Mouse (Mus musculus) forelimb bud, embryonic 11.5 days (tissue): ENCODE measurements around the gene Hif3a.
"Not testable (repeated sequence)": the region's sequence is repeated elsewhere in the genome, so short reads cannot be mapped to it uniquely, and the experiment has no call there.

Source experiments
- DNase-seq: peaks from one replicate; pipeline ENCODE4 v3.0.0-alpha.2; 2012; ENCODE audit warnings: low read depth, low spot score

Hif3a gene

DNA sequence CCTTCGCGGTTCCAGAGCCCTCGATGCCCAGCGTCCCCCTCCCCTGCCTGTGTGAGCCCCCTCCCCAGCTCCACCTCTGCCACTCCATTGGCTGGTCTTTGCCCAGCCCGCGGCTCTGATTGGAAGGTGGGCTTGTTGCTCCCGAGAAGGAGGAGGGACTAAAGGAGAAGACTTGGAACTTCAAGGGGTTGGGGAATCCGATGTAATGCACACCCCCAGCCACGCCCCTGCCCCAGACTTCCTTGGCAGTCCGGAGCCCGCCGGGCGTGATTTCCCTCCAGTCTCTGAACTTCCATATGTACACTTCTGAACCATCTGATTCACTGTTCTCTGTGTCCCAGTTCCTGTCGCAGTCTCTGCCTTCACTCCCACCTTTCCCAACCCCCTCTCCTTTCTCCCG is at the start of gene Hif3a:
TSS of gene Hif3a (minus strand) at position 39 of the 400 bp plus-strand sequence.
- peak; percentile 91 for DNase-seq

DNA sequence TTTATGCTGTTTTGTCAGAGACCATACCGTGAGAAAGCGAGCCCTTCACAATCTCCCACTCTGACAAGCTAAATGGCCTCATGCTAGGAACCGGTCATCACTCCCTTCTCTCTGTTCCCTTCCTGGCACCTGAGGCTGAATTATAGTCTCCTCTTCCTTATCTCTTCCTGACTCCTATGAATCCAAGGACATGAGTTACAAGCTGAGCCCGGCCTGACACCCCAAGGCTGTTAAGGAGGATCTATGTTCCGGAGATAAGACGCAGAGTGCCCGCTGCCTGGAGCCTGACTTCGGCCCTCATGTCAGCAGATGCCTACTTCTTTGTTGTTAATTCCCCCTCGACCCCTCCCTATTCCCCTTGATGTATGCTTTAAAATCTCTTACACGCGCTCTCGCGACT is 39.4 kb upstream of the Hif3a start:
- DNase-seq, result not testable (repeated sequence)

DNA sequence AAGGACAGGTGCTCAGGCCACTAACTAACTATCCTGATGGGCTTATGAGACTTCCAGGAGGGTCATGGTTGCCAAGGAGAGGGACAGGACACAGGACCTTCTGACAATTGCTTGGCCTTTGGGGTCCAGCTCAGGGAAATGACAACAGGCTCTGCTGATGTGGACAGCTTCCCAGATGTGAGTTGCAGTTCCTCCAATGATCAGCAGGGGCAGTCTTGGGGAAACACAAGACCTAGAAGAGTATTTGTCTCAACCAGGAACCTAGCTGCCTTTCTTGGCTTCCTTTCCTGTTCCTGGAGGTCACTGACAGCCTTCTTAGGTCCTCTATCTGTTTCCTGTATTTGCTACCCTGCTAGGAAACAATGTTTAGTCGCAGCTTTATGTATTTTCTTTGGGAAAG is 29.1 kb upstream of the Hif3a start:
- DNase-seq, result no peak

DNA sequence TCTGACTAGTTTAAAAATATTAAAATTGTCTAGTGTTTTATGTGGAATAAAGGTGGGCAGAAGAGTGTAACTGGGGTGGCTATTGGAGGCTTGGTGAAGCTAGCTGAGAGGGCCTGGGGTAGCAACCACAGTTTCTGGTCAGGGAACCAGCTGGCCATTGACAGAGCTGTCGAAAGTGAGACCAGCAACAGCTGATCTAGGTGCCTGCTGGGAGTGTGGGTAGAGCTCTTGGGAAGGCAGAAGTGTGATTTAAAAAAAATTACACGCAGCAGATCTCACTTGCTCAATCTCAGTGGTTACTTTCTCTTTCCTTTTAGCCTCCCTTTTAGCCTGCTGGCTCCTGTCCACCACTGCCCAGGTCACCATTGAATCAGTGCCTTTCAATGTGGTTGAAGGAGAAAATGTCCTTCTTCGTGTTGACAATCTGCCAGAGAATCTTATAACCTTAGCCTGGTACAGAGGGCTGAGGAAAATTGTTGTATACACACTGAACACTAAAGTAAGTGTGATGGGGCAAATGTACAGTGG is 27.9 kb upstream of the Hif3a start:
- DNase-seq, result no peak

DNA sequence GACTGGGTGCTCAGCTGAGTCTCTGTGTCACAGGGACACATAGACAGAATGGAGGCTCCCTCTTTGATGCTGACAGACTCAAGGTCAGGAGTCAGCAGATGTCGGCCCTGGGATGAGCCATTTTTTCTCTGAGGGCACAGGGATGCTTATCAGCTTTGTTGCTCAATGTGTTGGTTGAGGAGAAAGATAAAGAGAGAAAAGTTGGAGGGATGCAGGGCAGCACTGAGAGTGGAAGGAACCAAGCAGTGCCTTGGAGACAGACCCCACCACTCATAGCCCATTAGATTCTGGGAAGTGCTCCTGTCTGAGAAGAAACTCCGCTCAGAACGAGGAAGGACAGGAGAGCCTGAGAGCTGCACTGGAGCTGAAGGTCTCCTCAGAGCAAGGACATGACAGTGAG is 25.5 kb upstream of the Hif3a start:
- no peak for DNase-seq

DNA sequence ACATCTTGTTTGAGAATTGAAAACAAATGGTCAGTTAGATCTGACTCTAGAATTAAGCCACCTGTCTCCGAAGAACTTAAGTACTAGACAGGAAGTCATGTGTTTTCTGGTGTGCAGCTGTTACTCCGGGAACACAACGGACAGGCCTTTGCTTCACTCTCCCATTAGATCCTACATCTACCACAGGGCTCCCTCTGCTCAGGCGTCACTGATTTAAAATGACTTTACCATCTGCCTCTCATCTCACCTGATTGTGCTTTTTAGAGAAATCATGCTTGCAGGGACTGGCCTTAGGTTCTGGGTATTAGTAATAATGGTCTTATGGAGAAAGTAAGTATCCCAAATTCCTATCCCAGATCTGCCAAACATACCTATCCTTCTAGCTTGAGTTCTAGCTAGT is 20.5 kb upstream of the Hif3a start:
- no peak for DNase-seq

DNA sequence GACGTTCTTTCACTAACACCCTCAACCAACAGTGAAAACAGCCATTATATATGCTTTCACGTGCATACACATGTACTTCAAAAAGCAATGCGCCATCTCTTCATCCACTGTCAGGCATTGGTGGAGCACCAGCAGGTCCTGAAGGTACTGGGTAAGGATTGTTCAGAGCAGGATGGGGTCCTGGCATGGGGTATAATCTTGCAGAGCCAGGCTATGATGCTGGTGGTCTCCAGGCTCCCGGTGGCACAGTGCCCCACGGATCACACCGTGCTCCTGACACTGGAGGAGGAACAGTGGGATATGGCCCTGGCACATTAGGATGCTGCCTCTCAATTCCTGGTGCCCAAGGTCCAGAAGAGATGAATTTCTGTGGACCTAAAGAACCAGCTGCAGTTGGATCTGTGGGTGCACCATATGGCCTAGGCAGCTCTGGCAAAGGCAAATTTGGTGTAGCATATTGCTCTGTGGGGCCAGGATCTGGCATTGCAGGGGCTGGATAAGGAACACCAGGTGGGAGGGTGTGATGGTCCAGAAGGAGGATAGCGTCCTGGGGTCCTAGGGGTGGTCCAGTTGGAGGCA is 15.9 kb upstream of the Hif3a start:
- DNase-seq, result no peak

DNA sequence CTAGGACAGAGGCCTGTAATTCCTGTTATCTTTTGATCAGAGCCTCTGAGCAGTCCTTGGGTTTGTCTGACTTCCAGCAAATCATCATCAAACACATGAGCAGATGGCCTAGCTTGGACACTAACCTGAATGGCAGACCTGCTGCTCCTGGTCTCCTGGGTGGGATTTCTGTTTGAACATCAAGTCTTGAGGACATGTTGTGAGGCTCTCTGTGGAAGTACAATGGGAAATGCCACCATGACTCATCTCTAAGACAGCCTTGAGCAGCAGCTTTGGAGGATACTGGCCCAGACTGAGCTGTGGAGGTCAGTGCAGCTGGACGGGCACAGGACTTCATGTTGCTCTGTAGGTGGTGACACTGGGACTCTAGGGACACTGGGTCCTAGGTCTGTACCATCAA is 14.3 kb upstream of the Hif3a start:
- DNase-seq, result no peak

DNA sequence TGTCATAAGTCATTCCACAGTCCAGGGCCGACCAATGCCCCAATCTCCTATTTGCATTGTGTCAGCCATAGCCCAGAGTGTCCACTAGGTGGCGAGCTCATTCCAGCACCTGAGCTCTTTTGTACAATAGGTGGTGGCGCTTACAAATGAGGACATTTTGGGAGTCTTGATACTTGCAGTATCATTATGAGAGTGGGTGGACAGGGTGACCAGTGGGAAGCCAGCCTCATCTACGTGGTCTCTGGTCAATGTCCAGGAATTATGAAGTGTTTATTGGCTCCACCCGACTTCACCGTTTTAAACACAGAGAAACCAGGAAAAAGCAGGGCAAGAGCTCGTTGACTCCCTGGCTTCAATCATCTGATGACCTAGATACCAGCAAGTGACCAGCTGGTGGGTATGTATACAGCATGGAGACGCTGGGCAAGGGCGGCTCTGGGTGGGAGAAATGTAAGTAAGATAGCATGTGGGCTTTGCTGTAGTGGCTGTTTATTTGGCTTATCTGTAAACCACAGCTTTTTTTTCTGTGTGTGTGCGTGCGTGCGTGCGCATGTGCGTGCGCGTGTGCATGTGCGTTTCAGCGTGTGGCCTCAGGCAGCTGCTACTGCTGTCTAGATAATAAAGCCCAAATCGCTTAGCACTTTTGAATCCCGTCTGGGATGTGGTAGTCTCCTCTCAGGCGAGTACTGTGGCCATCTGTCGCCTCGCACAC is 11.8 kb upstream of the Hif3a start, which contains the start of gene Psg16:
TSS of gene Psg16 (plus strand) at position 137 of the 712 bp plus-strand sequence.
- peak; percentile 67 for DNase-seq

DNA sequence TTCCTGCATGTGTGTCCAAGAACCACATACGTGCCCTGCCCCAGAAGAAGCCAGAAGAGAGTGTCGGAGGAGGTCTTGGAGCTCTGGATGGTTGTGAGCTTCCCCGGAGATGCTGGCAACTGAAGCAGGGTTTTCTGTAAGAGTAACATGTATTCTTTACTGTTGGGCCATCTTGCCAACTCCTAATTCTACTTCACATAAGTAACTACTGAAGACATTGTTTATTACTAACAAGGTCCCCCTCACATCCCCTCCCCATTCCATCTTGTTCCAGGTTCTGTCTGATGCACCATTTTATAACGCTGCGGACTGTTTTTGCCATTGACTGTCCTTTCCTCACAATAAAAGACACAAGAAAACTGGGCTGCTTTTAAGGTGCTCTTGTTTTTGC is 11.3 kb upstream of the Hif3a start:
- no peak for DNase-seq

DNA sequence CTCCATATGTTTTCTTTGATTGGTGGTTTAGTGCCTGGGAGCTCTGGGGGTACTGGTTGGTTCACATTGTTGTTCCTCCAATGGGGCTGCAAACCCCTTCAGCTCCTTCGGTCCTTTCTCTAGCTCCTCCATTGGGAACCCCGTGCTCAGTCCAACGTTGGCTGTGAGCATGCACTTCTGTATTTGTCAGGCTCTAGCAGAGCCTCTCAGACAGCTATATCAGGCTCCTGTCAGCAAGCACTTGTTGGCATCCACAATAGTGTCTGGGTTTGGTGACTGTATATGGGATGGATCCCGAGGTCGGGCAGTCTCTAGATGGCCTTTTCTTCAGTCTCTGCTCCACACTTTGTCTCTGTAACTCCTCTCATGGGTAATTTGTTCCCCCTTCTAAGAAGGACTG is 5.4 kb upstream of the Hif3a start:
- not testable (repeated sequence) for DNase-seq

DNA sequence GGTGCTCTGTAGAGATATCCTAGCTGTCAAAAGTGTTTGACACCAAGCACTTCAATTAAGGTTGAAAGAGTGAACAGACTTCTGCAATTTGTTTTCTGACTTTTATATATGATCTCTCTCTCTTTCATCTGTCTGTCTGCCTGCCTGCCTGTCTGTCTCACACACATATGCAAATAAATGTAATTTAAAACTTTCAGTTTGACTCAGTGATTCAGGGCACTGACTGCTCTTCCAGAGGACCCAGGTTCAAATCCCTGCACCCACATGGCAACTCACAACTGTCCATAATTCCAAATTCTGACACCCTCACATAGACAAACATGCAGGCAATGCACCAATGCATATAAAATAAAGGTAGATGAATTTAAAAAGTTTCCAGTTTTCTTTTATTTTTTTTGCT is 4.8 kb upstream of the Hif3a start:
- no peak for DNase-seq

DNA sequence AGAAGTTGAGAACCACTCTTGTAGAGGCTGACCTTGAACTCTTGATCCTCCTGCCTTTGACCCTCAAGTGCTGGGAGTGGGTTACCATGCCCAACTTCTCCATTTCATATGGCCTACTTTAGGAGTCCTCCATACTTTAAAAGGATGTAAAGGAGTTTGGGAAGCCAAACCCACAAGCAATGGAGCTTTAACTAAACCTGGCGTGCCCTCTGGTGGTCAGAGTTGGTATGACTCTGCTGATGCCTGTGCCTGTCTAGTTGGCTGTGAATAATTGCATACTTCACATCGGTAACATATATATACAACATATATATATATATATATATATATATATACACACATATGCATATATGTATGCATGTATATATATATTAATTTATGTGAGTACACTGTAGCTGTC is 4.2 kb upstream of the Hif3a start:
- peak; percentile 80 for DNase-seq

DNA sequence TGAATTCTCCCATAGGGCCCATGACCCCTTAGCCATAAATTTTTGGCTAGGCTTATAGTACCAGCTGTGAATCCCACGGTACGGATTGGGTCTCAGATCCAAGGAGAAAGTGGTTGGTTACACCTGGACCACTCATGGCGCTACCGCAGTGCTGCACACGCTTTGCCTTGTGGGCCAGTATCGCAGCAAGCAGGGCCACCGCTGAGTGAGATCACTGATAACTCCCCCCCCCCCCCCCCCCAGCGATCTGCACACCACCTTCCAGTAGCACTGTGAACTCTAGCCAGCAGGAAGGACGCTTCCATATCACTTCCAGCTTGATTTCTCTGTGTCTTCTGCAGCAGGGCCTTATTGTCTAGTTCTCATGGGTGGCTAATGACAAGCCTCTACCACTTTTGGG is 3.4 kb upstream of the Hif3a start:
- no peak for DNase-seq

DNA sequence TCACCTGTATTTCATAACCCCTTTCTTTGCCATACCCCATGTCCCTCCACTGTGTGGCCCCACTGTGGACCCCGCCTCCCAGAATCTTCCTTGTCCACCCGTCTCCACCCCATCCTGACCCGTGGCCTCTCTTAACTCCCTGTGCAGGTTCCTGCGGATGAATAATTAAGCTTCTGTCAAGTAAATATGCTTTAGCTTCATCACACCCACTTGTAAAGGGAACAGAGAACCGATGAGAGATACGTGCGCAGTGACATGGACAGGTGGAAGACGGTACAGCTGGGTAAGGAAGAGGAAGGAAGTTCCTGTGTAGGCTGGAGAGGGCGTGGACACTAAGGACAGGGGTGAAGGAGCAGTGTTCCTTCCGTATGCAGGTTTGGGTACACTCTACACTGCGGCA is 618 bp upstream of the Hif3a start:
- no peak for DNase-seq

DNA sequence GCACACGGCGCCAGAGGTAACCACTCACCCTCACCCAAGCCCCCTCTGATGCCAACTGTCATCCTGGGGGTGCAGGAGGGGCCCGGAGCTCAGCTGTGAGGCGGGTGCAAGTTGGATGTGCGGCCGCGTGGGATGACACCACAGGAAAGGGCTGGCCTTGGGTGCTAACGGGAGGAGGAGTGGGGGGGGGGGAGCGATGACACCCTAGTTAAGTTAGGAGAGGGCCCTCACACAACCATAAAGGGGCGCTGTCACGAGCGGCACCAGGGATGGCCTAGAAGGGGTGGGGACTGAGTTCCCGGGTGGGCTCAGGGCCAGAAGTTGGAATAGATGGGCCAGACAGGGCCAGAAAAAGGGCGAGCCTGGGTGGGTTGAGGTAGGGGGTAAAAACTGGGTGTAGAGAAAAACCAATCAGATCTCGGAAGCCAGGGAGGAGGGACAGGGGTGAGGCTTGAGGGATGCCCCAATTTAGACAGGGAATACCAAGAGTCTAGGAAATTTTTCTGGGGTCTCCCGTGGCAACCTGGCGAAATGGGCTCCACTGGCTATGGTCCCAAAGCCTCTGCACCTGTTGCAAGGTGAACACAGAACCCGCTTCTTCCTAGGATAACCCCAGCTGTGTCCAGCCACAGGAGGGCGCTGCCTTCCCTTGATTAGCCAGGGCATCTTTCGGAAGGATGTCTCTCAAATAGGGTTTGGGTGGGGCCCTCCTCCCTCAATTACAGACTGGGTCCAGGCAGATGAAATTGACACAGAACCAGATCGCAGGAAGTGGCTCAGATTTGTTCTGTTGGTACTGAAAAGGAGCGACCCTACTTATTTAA is 1.2 kb downstream of the Hif3a start:
- DNase-seq, result no peak

DNA sequence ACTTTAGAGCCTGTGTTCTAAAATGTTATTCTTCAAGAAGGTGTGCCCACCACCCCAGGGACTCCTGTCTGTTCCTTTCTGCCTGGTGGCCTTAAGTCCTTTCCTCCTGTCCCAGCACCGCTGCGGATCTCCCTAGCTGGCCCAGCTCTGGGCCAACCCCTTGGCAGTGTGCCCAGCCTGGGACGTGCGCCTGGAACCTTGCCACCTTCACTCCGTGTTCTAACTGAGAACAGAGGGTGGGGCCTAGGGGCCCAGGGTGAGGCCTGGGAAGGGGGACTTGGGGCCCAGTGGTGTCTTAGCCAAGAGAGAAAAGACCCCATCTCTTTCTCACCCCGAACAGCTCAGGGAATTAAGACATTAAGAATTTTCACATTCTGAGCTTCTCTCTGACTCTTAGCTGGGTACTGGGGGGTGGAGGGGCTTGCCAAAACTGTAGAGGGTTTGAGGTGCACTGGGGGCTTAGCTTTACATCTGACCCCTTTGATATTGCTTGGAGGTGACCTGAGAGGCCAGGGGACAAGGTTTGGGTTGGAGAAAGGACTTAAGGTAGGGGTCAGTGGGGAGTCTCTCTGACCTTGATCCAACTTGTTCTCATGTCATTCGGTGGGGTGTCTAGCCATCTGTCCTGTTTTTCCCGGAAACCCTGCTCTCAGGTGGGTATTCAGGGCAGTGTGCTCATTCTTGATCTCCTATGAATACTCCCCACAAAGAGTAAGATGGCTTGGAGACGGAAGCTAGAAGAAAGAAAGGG is 2.0 kb downstream of the Hif3a start:
- DNase-seq, result no peak

DNA sequence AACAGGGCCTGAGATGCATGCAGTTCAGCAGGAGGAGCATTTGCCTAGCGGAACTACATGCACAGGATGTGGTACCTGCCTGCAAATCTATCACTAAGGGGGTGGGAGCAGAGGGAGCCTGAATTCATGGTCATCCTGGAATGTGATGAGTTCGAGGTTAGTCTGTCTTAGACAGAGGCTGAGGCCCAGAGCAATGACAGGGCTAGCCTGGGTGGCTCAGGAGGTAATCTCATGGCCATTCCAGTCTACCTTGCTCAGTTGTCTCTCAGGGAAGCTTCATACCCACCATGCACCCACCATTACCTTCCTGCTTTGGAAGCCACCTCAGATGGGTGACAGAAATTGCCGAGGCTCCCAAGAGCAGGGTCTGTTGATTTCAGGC is 2.8 kb downstream of the Hif3a start:
- DNase-seq, result no peak

DNA sequence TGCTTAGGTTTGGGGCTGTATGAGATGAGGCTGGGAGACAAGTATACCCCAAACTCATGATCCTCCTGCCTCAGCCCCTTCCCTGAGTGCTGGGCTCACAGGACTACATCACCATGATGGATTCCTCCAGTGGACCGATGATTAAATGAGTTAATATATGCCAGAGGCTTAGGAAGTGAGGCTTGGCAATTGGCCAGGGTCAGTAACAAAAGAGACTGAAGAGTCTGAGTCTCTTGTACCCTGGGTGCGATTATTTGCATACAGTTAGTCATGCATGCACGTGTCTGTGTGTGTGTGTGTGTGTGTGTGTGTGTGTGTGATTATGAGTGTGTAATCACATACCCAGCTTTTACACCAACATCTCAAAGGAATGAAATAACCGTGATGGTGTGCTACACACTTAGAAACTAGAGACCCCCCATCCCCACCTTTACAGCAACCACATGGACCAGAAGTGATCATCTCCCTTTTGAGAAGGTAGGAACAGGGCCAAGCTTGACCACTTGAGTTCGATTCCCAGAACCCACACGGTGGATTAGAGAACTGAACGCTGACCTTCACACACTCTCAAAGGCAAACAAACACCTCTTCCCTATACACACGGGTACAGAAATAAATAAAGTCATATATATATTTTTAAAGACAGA is 3.3 kb downstream of the Hif3a start:
- no peak for DNase-seq

DNA sequence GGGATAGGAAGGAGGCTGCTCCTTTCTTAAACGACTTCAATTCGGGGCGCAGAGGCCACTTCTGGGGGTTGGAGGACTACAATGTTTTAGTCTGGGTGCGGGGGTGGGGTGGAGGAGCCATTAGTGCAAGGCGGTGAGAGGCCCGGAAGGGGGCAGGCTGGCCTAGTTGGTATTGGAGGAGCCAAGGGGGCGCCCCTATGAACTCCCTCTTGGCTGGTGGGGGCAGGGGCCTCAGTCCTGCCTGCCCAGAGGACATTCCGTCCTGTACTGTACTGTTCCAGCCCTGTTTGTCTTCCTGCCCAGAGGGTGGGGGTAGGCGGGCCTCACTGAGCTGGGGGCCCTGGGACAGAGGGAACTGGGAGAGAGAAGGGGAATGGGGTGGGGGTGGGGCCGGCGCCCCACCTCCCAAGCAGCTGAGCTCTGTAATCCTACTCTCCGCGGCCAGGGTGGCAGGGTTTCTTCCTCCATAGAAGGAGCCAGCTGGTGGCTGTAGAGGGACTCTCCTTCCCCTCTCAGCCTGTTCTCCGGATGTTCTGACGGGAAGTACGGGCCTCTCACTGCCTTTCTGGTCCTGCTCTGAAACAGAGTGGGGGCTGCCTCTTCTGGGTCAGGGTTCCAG is 4.0 kb downstream of the Hif3a start:
- peak; percentile 75 for DNase-seq
